Mouse (Mus musculus) E14TG2a.4 (cell line): Measurements from ENCODE around the gene Slc3a1.

Experiments used
- CTCF ChIP-seq: conservative IDR thresholded peaks from 2 replicates; pipeline ENCODE4 v1.5.1; 2014; ENCODE audit warnings: low read length
- NANOG ChIP-seq: IDR thresholded peaks from 2 replicates; pipeline ENCODE4 v1.6.1; 2014; ENCODE audit warnings: borderline replicate concordance, low read length, mixed read lengths

DNA sequence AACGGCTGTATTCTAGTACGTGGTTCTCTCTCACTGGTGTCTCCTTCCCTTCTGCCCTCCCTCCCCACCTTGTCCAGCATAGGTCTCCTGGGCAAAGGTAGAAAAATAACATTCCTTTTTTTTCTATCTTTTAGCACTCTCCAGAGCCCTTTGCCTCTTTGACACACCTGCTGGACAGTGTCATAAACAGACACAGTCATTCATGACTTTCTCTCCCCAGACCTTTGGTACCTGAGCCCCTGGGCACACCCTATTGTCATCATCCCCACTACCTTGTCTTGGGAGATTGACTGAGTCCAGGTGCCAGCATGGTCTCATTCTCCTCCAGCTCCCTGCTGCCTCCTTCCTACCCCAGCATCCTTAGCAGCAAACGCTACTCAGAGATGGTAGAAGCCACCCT, 4.9 kb downstream of the Slc3a1 start:
- no peak for TF ChIP-seq CTCF
- TF ChIP-seq NANOG: no peak
